Mouse (Mus musculus) WW6 (cell line): ENCODE measurements around the gene Abi2.

Experiments used
- DNase-seq: peaks from one replicate; pipeline ENCODE4 v3.0.0-alpha.2; 2013; ENCODE audit warnings: low read depth, low spot score

The Abi2 gene

GRCm38 (mm10) chr1:60489660-60490059 lies 80.2 kb downstream of the Abi2 start:
- no peak for DNase-seq

GRCm38 (mm10) chr1:60490510-60490909 lies 81.1 kb downstream of the Abi2 start:
- no peak for DNase-seq

DNA sequence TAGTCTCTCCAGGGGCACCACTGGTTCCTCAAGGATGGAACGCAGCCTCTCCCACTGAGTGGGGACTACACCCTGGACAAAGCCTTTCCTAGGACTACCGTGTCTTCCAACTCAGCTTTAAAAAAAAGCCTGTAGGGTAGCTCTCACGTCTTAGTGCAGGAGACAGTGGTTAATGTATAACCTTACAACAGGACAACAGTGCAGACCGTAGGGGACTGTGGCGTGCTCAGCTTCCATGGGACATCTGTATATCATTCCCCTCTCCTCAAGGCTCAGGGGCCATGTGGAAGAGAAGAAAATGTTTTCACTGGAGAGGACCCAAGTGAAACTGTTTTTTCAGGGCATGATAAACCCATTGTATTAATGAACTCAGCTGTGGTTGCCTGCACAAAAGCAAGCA lies 83.0 kb downstream of the Abi2 start:
- DNase-seq = no peak

GRCm38 (mm10) chr1:60493421-60493820 lies 84.0 kb downstream of the Abi2 start:
- DNase-seq = no peak

DNA sequence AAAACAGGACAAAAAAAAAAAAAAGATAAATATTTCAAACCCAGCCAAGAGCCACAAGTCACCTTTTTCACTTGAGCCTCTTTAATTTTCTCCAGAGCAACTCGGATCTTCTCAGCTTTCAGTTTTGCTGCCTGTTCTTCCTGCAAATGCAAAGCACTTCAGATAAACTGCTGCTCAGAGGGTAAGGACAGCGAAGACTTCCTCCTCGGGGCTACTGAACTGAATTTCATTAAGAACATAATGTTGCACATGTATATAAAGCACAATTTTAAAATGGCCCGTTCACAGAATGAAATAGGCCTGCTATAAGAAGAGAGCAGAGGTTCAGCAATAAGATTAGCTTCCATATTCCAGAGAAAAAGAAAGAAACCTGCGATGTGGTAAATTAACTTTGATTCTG lies 94.0 kb downstream of the Abi2 start:
- no peak for DNase-seq

GRCm38 (mm10) chr1:60510584-60510983 lies 101.2 kb downstream of the Abi2 start:
- DNase-seq = no peak

- DNase-seq = no peak
Observed at GRCm38 (mm10) chr1:60530107-60530506, 120.7 kb downstream of the Abi2 start.

DNA sequence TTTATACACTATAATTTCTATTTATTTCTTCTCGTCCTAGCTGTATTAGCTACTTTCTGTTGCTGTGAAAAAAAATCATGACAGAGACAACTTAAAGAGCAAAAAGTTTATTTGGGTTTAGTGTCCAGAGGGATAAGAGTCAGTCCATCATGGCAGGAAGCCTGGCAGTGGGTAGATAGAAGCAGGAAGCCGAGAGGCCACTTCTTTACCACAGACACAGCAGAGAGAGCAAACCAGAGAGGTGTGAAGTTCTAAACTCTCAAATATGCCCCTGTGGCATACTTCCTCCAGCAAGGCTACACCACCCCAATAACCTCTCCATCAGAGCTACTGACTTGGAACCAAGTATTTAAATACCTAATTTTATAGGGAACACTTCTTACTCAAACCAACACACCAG lies 121.2 kb downstream of the Abi2 start:
- no peak for DNase-seq
